Mouse (Mus musculus): Measurements from ENCODE around the gene Olfr318.
"Not testable (repeated sequence)": the region's sequence is repeated elsewhere in the genome, so short reads cannot be mapped to it uniquely, and the experiment has no call there.

Olfr318 gene

DNA sequence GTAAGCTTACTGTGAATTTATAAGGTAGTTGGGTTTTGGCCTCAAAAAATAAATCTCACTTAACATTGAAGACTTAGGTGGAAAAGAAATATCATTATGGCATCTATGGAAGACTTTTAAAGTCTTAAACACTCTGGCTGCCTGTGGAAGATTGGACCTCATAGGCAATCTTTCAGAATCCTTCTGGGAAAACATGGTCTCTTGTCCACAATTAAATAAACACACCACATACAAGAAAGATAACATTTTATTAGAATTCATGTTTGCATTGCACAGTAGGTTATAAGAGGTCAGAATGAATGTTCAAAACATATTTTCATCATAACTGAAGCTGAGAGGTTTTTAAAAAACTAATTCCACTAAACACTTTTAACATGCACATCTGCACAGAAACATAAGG is at the start of gene Olfr318:
TSS of gene Olfr318 (minus strand) at position 101 of the 400 bp plus-strand sequence.
- no peak for DNase-seq (ENCODE audit: low read depth in 1 of 2, low spot score in 2 of 2)

DNA sequence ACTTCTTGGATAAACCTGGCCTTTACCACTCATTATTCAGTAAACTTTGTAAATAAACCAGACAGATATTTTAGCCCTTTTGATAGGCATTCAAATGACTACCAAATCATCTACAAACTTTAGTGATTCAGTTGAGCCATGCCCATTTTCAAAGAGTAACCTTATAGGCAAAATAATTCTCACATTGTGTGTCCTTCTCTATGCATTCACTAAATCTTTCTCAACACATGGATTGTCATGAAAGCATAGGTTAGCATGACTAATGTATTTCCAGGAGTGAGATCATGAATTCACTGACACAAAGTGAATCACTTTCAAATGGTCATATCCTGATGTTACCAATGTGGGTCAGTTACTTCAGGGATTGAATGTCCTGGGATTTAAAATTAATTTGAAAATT is 49.1 kb upstream of the Olfr318 start, which contains the start of gene Olfr315:
TSS of gene Olfr315 (plus strand) at position 301 of the 400 bp plus-strand sequence.
- DNase-seq (ENCODE audit: low read depth in 1 of 2, low spot score in 2 of 2): no peak

DNA sequence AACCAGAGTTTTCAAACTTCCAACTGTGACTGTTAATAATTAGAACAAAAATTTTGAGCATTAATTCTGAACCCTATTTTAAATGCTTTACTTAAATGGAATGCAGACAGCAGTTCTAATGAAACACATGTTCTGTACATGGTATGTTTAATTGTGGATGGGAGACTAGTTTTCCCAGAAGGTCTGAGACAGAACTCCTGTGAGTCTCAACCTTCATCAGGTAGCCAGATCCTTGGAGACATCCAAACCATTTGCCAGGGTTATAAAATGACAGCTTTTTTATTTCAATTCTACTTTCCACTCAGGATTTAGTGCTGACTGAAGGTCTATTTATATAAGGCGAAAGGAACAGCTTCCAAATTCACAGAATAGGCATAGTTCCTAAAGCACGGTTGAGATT is 28.6 kb upstream of the Olfr318 start, which contains the start of gene Olfr316:
TSS of gene Olfr316 (plus strand) at position 301 of the 400 bp plus-strand sequence.
- no peak for DNase-seq (ENCODE audit: low read depth in 1 of 2, low spot score in 2 of 2)

- DNase-seq (ENCODE audit: low read depth in 1 of 2, low spot score in 2 of 2): not testable (repeated sequence)
Observed at GRCm38 (mm10) chr11:58751096-58751495, 27.3 kb upstream of the Olfr318 start.

DNA sequence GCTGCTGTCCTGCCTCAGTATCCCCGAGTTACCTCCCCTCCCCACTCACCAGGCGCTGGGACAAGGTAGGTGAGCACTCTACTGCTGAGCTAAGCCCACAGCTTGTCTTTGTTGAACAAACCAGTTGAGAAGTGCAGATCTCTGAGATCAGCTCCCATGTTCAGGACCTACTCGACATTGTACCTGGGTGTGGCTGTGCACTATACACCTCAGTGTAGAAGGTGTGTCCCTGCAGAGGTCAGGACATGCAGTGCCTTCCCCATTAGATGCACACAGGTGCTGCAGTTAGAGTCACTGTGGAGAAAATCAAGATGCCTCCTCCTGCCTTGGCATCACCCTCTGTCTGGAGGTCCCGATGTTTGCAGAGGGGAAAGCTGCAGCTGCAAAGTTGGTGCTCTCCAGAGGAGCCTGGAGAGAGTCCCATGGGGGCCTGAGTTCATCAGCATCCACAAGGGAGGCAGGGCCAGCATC is 15.0 kb upstream of the Olfr318 start, which contains the start of gene Olfr317:
TSS of gene Olfr317 (minus strand) at position 421 of the 471 bp plus-strand sequence.
- no peak for DNase-seq (ENCODE audit: low read depth in 1 of 2, low spot score in 2 of 2)

DNA sequence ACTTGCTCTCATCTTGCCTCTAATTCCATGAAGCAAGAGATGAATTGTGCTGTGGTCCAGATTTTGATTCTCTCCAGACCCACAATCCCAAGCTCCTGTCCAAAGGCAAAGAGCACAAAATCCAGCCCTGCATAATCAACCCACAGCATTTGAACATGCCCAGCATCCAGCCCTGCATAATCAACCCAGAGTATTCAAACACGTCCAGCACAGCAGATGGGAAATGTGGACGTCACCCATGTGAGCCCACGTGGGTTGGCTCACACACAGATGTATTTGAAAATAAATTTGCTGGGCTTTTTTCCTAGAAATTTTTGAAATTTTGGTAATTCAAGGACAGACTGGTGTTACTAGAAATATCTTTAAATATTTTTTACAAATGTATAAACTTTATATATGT is 9.6 kb upstream of the Olfr318 start:
- DNase-seq (ENCODE audit: low read depth in 1 of 2, low spot score in 2 of 2): no peak

- DNase-seq (ENCODE audit: low read depth in 1 of 2, low spot score in 2 of 2): not testable (repeated sequence)
Observed at GRCm38 (mm10) chr11:58727896-58728650, 4.3 kb upstream of the Olfr318 start.

DNA sequence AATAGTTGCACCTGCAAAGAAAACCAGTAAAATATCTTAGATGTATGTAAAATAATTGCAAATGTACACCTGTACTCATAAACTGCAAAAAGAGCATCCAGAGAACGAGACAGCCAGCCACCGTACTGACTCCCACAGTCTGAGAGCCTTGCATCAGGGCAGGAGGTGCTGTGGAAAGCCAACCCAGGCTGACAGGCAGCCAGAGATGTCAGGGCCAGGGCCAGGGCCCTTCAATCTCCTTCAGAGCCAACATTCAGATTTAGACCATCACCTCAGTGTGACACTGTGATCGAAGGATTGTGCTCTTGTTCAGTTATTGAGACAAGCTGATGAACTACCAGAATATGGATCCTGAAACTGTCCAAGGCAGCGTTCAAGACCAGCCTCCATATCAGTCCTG is 4.1 kb downstream of the Olfr318 start:
- no peak for DNase-seq (ENCODE audit: low read depth in 1 of 2, low spot score in 2 of 2)

- DNase-seq (ENCODE audit: low read depth in 1 of 2, low spot score in 2 of 2): not testable (repeated sequence)
Observed at GRCm38 (mm10) chr11:58717723-58718122, 6.1 kb downstream of the Olfr318 start.

DNA sequence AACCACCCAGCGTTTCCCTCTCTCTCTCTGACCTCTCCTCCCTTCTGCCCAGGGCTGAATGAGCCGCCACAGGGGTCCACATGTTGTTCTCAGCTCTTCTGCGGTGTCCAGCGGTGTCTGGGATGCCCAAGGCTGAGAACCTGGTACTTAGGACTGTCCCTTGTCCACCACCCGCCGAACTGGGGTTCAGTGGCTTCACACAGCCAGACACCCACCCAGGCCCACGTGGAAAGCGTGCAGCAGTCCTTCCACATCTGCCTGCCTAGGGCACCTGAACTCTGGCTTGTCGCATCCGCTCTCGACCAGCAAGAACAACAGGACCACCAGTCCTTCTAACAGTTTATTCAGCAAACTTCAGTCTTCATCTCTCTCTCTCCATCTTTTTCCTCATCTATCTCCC is 14.7 kb downstream of the Olfr318 start:
- no peak for DNase-seq (ENCODE audit: low read depth in 1 of 2, low spot score in 2 of 2)

GRCm38 (mm10) chr11:58698862-58699261 is 25.0 kb downstream of the Olfr318 start, which contains the start of gene Olfr319:
Gene Olfr319, plus strand, starts transcription at chr11:58699162.
- DNase-seq (ENCODE audit: low read depth in 1 of 2, low spot score in 2 of 2): no peak

- no peak for DNase-seq (ENCODE audit: low read depth in 1 of 2, low spot score in 2 of 2)
Observed at GRCm38 (mm10) chr11:58680799-58681198, 43.0 kb downstream of the Olfr318 start, which contains the start of gene Olfr320. Gene Olfr320, plus strand, starts transcription at chr11:58681099.

DNA sequence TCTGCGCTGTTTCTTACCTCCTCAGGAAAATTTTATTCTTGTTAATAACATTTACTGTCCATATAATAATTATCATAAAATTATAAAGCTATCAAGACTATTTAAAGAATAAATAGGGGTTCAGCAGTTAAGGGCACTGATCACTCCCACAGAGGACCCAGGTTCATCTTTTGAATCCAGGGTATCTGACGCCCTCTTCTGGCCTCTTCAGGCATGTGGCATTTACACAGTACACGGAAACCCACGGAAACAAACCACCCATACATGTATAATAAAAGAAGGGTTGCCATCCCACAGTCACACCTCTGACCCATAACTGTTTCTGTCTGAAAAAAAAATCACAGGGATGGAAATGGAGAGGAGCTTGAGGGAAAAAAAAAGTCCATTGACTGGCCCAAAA is 52.0 kb downstream of the Olfr318 start:
- no peak for DNase-seq (ENCODE audit: low read depth in 1 of 2, low spot score in 2 of 2)

- DNase-seq (ENCODE audit: low read depth in 1 of 2, low spot score in 2 of 2): no peak
Observed at GRCm38 (mm10) chr11:58669252-58669651, 54.6 kb downstream of the Olfr318 start.

Data from monocyte, adult 2 months (primary cell).